Mouse (Mus musculus): Measurements from ENCODE around the gene Slf2. TPM values are rescaled to one million over a fixed set of nuclear protein-coding genes. Genes with fewer than 3 reads are reported as not detected.

Slf2 gene
- polyA plus RNA-seq, 1 experiment from 2014 or later: 30.0 TPM

DNA sequence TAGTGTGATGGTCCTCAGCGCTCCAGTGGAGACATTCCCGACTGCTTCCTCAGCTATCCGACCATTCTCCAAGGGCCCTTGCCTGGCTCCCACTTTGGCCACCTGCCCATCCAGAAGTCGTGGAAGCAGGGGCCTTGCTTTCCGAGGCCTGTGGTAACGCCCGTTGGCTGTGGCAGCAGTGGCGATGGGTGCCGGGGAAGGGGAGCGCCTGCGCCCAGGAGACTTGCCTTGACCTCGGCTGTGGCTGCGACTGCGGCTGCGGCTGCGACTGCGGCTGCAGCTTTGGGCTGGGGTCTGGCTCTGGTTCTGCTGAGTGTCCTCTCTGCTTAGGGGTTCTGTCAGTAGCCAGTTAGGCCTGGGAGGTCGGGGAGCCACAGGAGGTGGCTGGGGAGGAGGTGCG lies 97.8 kb downstream of the Slf2 start:
- ATAC-seq (replicated peaks): no peak
- H3K36me3 ChIP-seq: peaks cover 33% of the 10 kb centered on the region
- H3K9ac ChIP-seq (replicated peaks): no peak overlapping the region
- H3K4me3 ChIP-seq: no peak overlapping the region
- WGBS: 64% methylated on average over 19 of the region's 19 CpGs
- H3K27me3 ChIP-seq: no peaks in the 10 kb centered on the region
- no peaks in the 10 kb centered on the region for H3K9me3 ChIP-seq
- no peak overlapping the region for H3K27ac ChIP-seq (replicated peaks)
- peaks cover 9% of the 10 kb centered on the region for H3K4me1 ChIP-seq
- no peak overlapping the region for H3K4me2 ChIP-seq (replicated peaks)

DNA sequence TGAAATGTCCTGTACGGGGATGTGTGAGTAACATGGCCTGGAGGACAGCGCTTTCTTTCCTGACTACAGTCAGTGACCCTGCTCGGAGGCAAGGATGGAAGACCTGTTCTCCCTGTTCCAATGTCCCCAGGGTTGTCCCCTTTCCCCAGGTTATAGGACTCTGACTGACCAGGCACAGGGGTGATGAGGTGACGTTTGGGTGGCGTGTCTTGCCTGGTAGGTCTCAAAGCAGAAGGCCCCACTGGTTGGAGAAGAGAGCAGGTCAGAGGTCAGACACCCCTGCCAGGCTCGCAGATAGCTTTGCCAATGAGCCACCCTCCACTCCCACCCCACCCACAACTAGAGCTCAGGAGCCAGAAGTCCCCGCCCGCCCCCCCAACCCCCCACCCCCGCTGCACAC lies 98.6 kb downstream of the Slf2 start:
- H3K4me2 ChIP-seq (replicated peaks): no peak overlapping the region
- H3K27me3 ChIP-seq: no peaks in the 10 kb centered on the region
- 53% methylated on average over 8 of the region's 9 CpGs for WGBS
- no peak overlapping the region for H3K27ac ChIP-seq (replicated peaks)
- H3K4me3 ChIP-seq: no peak overlapping the region
- no peaks in the 10 kb centered on the region for H3K9me3 ChIP-seq
- H3K4me1 ChIP-seq: peaks cover 9% of the 10 kb centered on the region
- ATAC-seq (replicated peaks): no peak
- H3K36me3 ChIP-seq: peaks cover 27% of the 10 kb centered on the region
- H3K9ac ChIP-seq (replicated peaks): no peak overlapping the region

- Histone ChIP-seq H3K4me2 (replicated peaks) (no peak overlapping the region), H3K9ac (replicated peaks) (no peak overlapping the region), H3K9me3 (no peaks in the 10 kb centered on the region), H3K4me3 (no peak overlapping the region), H3K27me3 (no peaks in the 10 kb centered on the region), H3K27ac (replicated peaks) (no peak overlapping the region), H3K4me1 (peaks cover 9% of the 10 kb centered on the region), H3K36me3 (peaks cover 23% of the 10 kb centered on the region)
- WGBS: 35% methylated on average over 8 of the region's 8 CpGs
- no peak; the same call in 1 of the 2 replicates for ATAC-seq (replicated peaks)
Measured at GRCm38 (mm10) chr19:45030111-45030510, 99.2 kb downstream of the Slf2 start.

DNA sequence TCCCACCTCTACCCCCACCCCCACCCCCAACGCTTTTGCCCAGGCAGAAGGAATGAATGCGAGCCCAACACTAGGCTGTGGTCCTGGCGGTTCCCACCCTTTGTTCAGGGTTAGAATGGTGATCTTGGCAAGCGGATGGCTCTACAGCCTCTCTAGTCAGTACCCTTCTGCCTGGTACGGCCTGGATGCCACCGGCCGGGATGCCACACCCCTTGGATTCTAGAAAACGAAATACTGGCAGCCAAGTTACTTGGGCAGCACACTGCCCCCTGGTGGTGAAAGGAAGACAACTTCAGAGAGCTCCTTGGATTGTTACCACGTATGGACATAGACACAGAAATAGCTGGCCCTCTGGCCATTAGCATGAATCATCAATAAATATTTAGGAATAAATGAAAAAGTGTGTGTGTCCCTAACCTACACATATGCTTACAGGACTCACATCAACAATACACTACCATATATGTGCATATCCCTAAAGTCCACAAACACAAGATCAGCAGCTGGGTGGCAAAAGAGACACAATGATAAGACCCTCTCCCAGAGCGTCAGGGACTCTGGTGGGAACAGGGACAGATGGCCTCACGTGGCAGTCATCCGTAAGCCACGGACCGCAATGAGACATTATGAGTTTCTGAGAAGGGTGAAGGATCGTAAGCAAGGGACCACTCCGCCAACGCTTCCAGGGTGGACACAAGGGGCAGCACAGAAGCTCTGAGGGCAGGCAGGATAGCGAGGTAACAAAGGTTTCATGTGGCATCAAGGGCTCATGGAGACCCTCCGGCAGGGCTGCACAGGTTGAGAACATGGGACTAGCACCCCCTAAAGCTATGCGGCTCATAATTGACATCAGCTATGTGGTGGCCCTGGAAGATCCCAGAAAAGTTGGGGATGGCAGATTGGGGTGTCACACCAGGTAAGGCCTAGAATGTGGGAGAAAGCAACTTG lies 100.1 kb downstream of the Slf2 start:
- peaks cover 14% of the 10 kb centered on the region for H3K36me3 ChIP-seq
- peaks cover 9% of the 10 kb centered on the region for H3K4me1 ChIP-seq
- no peaks in the 10 kb centered on the region for H3K27me3 ChIP-seq
- no peak overlapping the region; the same call in 1 of the 2 replicates for H3K9ac ChIP-seq (replicated peaks)
- WGBS: 38% methylated on average over 20 of the region's 20 CpGs
- no peaks in the 10 kb centered on the region for H3K9me3 ChIP-seq
- peak overlapping the region; percentile 39 for H3K4me2 ChIP-seq (replicated peaks)
- no peak overlapping the region for H3K27ac ChIP-seq (replicated peaks)
- peak; percentile 49; the same call in 1 of the 2 replicates for ATAC-seq (replicated peaks)
- H3K4me3 ChIP-seq: peak overlapping the region; percentile 21; the same call in 1 of the 2 replicates

DNA sequence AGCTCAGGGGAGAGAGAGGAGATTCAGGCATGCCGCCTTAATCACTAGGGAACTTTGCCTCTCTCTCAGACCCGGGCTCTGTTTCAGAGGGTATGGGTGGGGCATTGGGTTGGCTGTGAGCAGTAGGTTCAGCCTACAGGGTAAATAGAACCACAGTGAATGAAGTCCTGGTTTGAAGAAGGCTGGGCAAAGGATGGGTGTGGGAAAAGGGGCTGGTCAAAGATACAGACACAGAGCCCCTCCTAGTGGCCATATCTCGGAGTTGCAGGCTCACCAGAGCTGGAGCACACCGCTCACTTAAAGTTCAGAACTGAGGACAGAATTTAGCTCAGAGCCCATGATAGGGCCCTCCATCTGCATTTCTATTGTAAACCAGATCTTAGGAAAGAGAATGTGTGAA lies 100.8 kb downstream of the Slf2 start:
- Histone ChIP-seq H3K27me3 (no peaks in the 10 kb centered on the region), H3K36me3 (peaks cover 6% of the 10 kb centered on the region; the same call in 1 of the 2 replicates), H3K27ac (replicated peaks) (no peak overlapping the region), H3K9me3 (no peaks in the 10 kb centered on the region), H3K4me3 (no peak overlapping the region), H3K4me2 (replicated peaks) (no peak overlapping the region), H3K9ac (replicated peaks) (no peak overlapping the region), H3K4me1 (peaks cover 9% of the 10 kb centered on the region)
- 13% methylated on average over 4 of the region's 4 CpGs for WGBS
- peak; percentile 38; the same call in 1 of the 2 replicates for ATAC-seq (replicated peaks)

Other genes with a start within 250 kb of the Slf2 start
- 0.09 TPM in 1 of 2 replicates, not detected in the other for gene Pax2, start 175.1 kb upstream of the Slf2 start, polyA plus RNA-seq (2015; fragmentation: Nextera tagmentation; extraction: Ambion mirVana)
- 14.4 and 15.5 TPM in 2 replicates for gene Sema4g, start 58.0 kb downstream of the Slf2 start, polyA plus RNA-seq (2015; fragmentation: Nextera tagmentation; extraction: Ambion mirVana)
- gene Twnk, start 74.5 kb downstream of the Slf2 start, polyA plus RNA-seq (2015; fragmentation: Nextera tagmentation; extraction: Ambion mirVana): 24.0 and 24.4 TPM in 2 replicates
- gene Mrpl43, start 75.3 kb downstream of the Slf2 start, polyA plus RNA-seq (2015; fragmentation: Nextera tagmentation; extraction: Ambion mirVana): 83.9 and 87.1 TPM in 2 replicates
- 25.7 and 27.7 TPM in 2 replicates for gene Lzts2, start 83.3 kb downstream of the Slf2 start, polyA plus RNA-seq (2015; fragmentation: Nextera tagmentation; extraction: Ambion mirVana)
- gene Pdzd7, start 114.6 kb downstream of the Slf2 start, polyA plus RNA-seq (2015; fragmentation: Nextera tagmentation; extraction: Ambion mirVana): 1.7 and 2.2 TPM in 2 replicates
- 65.0 and 67.6 TPM in 2 replicates for gene Sfxn3, start 116.4 kb downstream of the Slf2 start, polyA plus RNA-seq (2015; fragmentation: Nextera tagmentation; extraction: Ambion mirVana)
- 0.70 and 0.73 TPM in 2 replicates for gene Kazald1, start 144.1 kb downstream of the Slf2 start, polyA plus RNA-seq (2015; fragmentation: Nextera tagmentation; extraction: Ambion mirVana)
- not detected in 2 replicates for gene Tlx1, start 219.5 kb downstream of the Slf2 start, polyA plus RNA-seq (2015; fragmentation: Nextera tagmentation; extraction: Ambion mirVana)

Measured in forebrain, embryonic 15.5 days (tissue).